Mouse (Mus musculus): ENCODE results near the gene Abca12.

GRCm38 (mm10) chr1:71386593-71386992 lies 28.1 kb downstream of the Abca12 start:
- TF ChIP-seq EP300 (optimal IDR thresholded peaks at IDR 0.05) (no peak), CTCF (IDR thresholded peaks at IDR 0.05; ENCODE audit: low read depth) (no peak)
